Mouse (Mus musculus) limb, embryonic 14.5 days (tissue): Measurements from ENCODE around the gene Tmem221. TPM values are rescaled to one million over a fixed set of nuclear protein-coding genes. Genes with fewer than 3 reads are reported as not detected.
A peak's percentile ranks its signal among the peaks of the same experiment; 100 is the strongest.

ENCODE experiments used
- ATAC-seq: fragments of 200-750 bp; cut with Nextera tagmentation; 2 replicates; pipeline ENCODE4 v1.8.0; 2017; ENCODE audit warnings: low read depth, moderate number of reproducible peaks, moderate TSS enrichment; ENCODE audit not compliant: low FRiP score
- DNase-seq: peaks from one replicate; pipeline ENCODE4 v3.0.0-alpha.2; 2015; ENCODE audit warnings: low spot score
- H3K27ac ChIP-seq: fragments of 300-500 bp; sonication (generic); replicated peaks from 2 replicates; pipeline ENCODE4 v1.5.1; 2014; ENCODE audit warnings: low read depth, mild to moderate bottlenecking, low read length, moderate library complexity, mixed read lengths
- H3K27me3 ChIP-seq: fragments of 300-500 bp; sonication (generic); 2 replicates; pipeline ENCODE4 v1.6.1; 2014; ENCODE audit warnings: low read length, mixed read lengths; ENCODE audit not compliant: control insufficient read depth, insufficient read depth
- H3K36me3 ChIP-seq: fragments of 300-500 bp; sonication (generic); 2 replicates; pipeline ENCODE4 v1.6.1; 2014; ENCODE audit warnings: mild to moderate bottlenecking, low read length, moderate library complexity, mixed read lengths; ENCODE audit not compliant: control insufficient read depth, insufficient read depth
- H3K4me1 ChIP-seq: fragments of 300-500 bp; sonication (generic); 2 replicates; pipeline ENCODE4 v1.6.1; 2014; ENCODE audit warnings: antibody characterized with exemption, low read length, mixed read lengths; ENCODE audit not compliant: control insufficient read depth, insufficient read depth
- H3K4me2 ChIP-seq: fragments of 300-500 bp; sonication (generic); replicated peaks from 2 replicates; pipeline ENCODE4 v1.6.1; 2014; ENCODE audit warnings: low read depth, mild to moderate bottlenecking, low read length, moderate library complexity; ENCODE audit not compliant: severe bottlenecking
- H3K4me3 ChIP-seq: fragments of 300-500 bp; sonication (generic); replicated peaks from 2 replicates; pipeline ENCODE4 v1.5.1; 2014; ENCODE audit warnings: low read length
- H3K9ac ChIP-seq: fragments of 300-500 bp; sonication (generic); 2 replicates; pipeline ENCODE4 v1.6.1; 2014; ENCODE audit warnings: mild to moderate bottlenecking, low read depth, low read length, moderate library complexity; ENCODE audit not compliant: severe bottlenecking
- H3K9me3 ChIP-seq: fragments of 300-500 bp; sonication (generic); 2 replicates; pipeline ENCODE4 v1.6.1; 2016; ENCODE audit warnings: low read length; ENCODE audit not compliant: control insufficient read depth
- POLR2A ChIP-seq: fragments of 200-500 bp; IDR thresholded peaks from 2 replicates; pipeline ENCODE4 v1.8.0; 2012; ENCODE audit warnings: inconsistent platforms, mild to moderate bottlenecking, moderate library complexity, borderline replicate concordance; ENCODE audit not compliant: insufficient read depth, insufficient read length; ENCODE audit errors: extremely low read depth
- WGBS: fragments of 180-500 bp; shearing (Covaris S2); extraction: QIAGEN DNeasy Blood & Tissue Kit; methylation state at CpG from one replicate; pipeline ENCODE4 v1.1.7; 2014; 5-methylcytosine and 5-hydroxymethylcytosine counted together
- polyA plus RNA-seq, 2 experiments: library from polyadenylated mRNA; depleted of rRNA in 1 of 2; stranded (reverse) in 1 of 2; unstranded in 1 of 2; fragments of >200 nt; fragmentation: Nextera tagmentation in 1 of 2; extraction: Ambion mirVana in 1 of 2; gene quantifications; 2 replicates each; pipeline versions ENCODE4 v1.2.1 to v1.2.3; 2012 to 2014

The Tmem221 gene
- polyA plus RNA-seq, 2 experiments = 0.34 to 0.89 TPM

DNA sequence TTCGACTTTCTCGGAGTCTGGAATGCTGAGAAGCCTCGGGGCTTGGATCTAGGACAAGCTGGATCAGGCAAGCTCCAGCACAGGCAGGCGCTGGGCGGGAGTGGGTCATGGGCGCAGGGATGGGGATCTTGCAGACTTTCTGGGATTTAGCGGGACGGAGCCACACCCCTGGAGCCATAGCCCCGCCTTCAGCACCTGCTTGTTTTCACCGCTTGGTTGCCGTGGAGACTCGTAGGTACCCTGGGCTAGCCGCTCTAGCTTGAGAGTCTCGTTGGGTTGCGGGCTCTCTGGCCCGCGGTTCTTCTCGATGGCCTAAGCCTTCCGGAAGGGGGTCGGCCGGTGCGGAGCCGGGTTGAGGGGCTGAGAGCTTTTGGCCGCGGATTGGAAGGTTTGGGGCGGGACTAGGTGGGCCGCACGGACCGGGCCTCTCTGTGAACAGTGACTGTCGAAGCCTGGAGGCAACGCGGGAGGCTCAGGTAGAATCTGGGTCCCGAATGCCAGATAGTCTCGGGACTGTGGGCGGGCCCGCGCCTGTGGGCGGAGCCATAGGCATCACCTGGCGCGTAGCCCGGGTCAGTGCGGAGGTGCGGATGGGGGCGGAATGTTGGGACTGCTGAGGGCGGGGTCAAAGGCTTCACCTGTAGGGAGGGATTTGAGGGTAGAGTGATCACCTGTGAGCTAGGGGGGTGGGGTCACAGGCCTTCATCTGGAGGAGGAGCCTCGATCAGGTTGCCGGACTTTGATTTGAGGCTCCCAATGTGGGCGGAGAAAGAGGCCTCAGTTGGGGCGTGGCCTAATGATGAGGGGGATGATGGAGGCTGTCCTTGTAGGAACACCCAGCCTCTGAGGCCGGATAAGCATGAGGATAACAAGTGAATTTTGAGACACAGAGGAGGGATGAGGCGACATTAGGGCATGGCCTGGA is 11.0 kb upstream of the Tmem221 start:
- TF ChIP-seq POLR2A = peak; percentile 56; the same call in 1 of the 2 replicates
- ATAC-seq = peak; percentile 84
- H3K27me3 ChIP-seq = peaks cover 11% of the 10 kb centered on the region; the same call in 1 of the 2 replicates
- H3K9ac ChIP-seq = peak overlapping the region; percentile 66
- H3K27ac ChIP-seq = peak overlapping the region; percentile 81
- H3K36me3 ChIP-seq = no peaks in the 10 kb centered on the region
- peak; percentile 89 for DNase-seq
- peak overlapping the region; percentile 88 for H3K4me2 ChIP-seq
- peaks cover 31% of the 10 kb centered on the region for H3K4me1 ChIP-seq
- peak overlapping the region; percentile 54 for H3K4me3 ChIP-seq
- WGBS = under 1% methylated on average over 51 of the region's 51 CpGs
- no peaks in the 10 kb centered on the region for H3K9me3 ChIP-seq

DNA sequence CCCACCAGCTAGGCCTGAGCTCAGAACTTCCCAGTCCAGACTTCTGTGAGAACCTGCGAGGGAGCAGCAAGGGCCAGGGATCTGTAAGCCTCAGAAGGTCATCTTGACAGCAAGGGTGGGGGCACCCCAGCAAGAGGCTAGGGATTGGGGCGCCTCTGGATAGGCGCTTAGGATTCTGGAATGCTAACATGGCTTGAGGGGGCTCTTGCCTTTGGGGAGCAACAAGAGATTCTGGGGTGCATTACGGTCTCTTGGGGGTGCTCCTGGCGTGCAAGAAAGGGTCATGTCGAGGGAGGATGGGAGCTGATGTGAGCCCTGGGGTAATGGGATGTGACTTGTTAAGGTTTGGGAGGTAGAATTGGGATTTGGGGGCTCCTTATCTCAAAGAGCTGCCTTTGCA is 10.3 kb upstream of the Tmem221 start:
- peaks cover 31% of the 10 kb centered on the region for H3K4me1 ChIP-seq
- H3K36me3 ChIP-seq = no peaks in the 10 kb centered on the region
- ATAC-seq (no peak), DNase-seq (no peak)
- no peak for TF ChIP-seq POLR2A
- 15% methylated on average over 6 of the region's 6 CpGs for WGBS
- H3K9ac ChIP-seq = peak overlapping the region; percentile 66; the same call in 1 of the 2 replicates
- H3K4me3 ChIP-seq = peak overlapping the region; percentile 54
- H3K4me2 ChIP-seq = peak overlapping the region; percentile 88
- H3K9me3 ChIP-seq = peaks cover 4% of the 10 kb centered on the region
- H3K27ac ChIP-seq = peak overlapping the region; percentile 81; the same call in 1 of the 2 replicates
- peaks cover 11% of the 10 kb centered on the region; the same call in 1 of the 2 replicates for H3K27me3 ChIP-seq

DNA sequence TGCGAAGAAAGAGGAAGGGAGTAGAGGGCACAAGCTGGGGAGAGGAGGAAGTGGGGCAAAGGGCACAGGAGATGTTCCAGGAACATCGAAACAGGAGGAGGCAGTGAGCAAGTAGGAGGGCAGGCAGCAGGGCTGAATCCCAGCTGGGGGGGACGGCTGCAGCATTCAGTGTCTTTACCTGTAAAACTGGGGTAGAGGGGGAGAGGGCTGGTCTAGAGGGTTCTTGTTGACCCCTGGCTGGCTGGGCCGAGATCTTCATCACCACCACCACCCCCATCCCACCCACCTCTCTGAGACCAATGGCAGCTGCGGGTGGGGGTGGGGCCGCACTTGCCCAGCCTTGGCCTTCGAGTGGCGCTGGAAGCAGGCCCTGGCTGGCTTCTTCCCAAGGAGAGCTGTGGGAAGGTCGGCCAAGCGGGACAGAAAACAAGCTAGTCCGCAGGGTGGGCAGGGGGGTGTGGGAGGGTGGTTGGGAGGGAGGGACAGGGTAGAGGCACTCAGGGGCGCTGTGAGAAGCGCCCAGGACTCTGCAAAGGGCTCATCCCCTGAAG is 9.8 kb upstream of the Tmem221 start, which contains the start of gene Slc27a1:
Gene Slc27a1 (plus strand): TSS at position 496 of the 551 bp plus-strand sequence.
- TF ChIP-seq POLR2A = no peak
- WGBS = 15% methylated on average over 13 of the region's 13 CpGs
- peak within 1 kb of the TSS; percentile 66 for H3K9ac ChIP-seq
- H3K4me3 ChIP-seq = peak within 1 kb of the TSS; percentile 54
- H3K9me3 ChIP-seq = peaks cover 4% of the 10 kb centered on the region
- H3K27ac ChIP-seq = peak within 1 kb of the TSS; percentile 81
- peak within 1 kb of the TSS; percentile 88 for H3K4me2 ChIP-seq
- DNase-seq = no peak
- no peak for ATAC-seq
- peaks cover 31% of the 10 kb centered on the region for H3K4me1 ChIP-seq
- H3K36me3 ChIP-seq = no peaks in the 10 kb centered on the region
- peaks cover 14% of the 10 kb centered on the region; the same call in 1 of the 2 replicates for H3K27me3 ChIP-seq

DNA sequence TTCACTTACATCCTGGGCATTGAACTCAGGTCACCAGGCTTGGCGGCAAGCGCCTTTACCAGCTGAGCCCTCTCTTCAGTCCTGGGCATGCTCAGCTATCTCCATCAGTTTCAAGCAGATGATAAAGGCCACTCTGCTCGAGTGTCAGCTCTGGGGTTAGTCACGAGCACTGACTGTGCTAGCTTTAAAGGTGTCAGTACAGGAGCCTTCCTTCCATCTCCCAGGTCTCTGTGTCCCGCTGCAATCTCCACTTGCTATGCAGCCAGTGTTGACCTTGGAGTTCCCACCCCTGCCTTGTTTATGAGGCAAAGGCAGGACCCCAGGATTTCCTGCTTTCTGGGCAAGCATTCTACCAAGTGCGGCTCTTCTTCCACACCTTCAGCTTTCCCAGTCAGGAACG is 8.9 kb upstream of the Tmem221 start:
- TF ChIP-seq POLR2A = no peak
- Histone ChIP-seq H3K4me2 (no peak overlapping the region), H3K4me1 (peaks cover 26% of the 10 kb centered on the region), H3K9ac (no peak overlapping the region), H3K27me3 (peaks cover 23% of the 10 kb centered on the region), H3K4me3 (no peak overlapping the region), H3K9me3 (peaks cover 4% of the 10 kb centered on the region), H3K27ac (no peak overlapping the region), H3K36me3 (no peaks in the 10 kb centered on the region)
- ATAC-seq (no peak), DNase-seq (no peak)
- WGBS = 71% methylated on average over 7 of the region's 7 CpGs

DNA sequence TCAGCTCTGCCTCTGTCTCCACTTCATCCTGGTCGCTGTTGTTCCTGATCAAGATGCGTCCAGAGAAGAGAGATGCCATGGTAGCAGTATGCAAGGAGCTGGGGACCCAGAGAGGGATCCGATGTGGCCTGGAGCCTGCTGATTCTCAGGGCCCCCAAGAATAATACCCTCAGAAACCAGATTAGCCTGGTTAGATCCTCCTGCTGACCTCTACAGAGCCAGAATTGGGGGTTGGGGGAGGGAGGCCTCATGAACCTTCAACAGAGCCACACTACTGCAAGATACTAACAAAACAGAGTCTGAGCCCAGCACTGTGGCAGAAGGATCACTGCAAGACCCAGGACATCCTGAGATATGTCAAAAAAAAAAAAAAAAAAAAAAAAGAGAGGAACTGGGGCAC is 7.8 kb upstream of the Tmem221 start, which contains the start of gene Nxnl1:
Gene Nxnl1 (minus strand): TSS at position 101 of the 400 bp plus-strand sequence.
- Histone ChIP-seq H3K4me1 (peaks cover 23% of the 10 kb centered on the region), H3K27me3 (peaks cover 34% of the 10 kb centered on the region), H3K4me2 (no peak within 1 kb of the TSS), H3K36me3 (no peaks in the 10 kb centered on the region), H3K27ac (no peak within 1 kb of the TSS), H3K4me3 (no peak within 1 kb of the TSS), H3K9ac (no peak within 1 kb of the TSS), H3K9me3 (peaks cover 4% of the 10 kb centered on the region)
- no peak for TF ChIP-seq POLR2A
- no peak for DNase-seq
- 70% methylated on average over 3 of the region's 3 CpGs for WGBS
- no peak for ATAC-seq
